Mouse (Mus musculus): ENCODE results near the gene St6galnac6.

- TF ChIP-seq CTCF (IDR thresholded peaks at IDR 0.05; ENCODE audit: low read depth, low read length) (no peak), POLR2A (IDR thresholded peaks at IDR 0.05; ENCODE audit: extremely low read depth, insufficient read depth, low read length) (no peak)
Observed at GRCm38 (mm10) chr2:32578146-32579046, 21.1 kb upstream of the St6galnac6 start.

Data from liver, adult 2 months (tissue).